Mouse (Mus musculus) layer of hippocampus, postnatal 36 days (tissue): Measurements from ENCODE around the gene Olfr1251. TPM values are rescaled to one million over a fixed set of nuclear protein-coding genes. Genes with fewer than 3 reads are reported as not detected.
"Not testable (repeated sequence)": the region's sequence is repeated elsewhere in the genome, so short reads cannot be mapped to it uniquely, and the experiment has no call there.

ENCODE experiments used
- DNase-seq, 2 experiments: peaks; one replicate each; pipeline ENCODE4 v3.0.0; 2022
- total RNA-seq, 2 experiments: library from RNA; stranded (reverse); gene quantifications; 2 replicates each; pipeline ENCODE4 v1.2.3; 2021

Gene Olfr1251
- not detected for total RNA-seq

GRCm38 (mm10) chr2:89671836-89672235 lies at the start of gene Olfr1251:
Olfr1251 (minus strand) TSS chr2:89671936.
- no peak for DNase-seq

DNA sequence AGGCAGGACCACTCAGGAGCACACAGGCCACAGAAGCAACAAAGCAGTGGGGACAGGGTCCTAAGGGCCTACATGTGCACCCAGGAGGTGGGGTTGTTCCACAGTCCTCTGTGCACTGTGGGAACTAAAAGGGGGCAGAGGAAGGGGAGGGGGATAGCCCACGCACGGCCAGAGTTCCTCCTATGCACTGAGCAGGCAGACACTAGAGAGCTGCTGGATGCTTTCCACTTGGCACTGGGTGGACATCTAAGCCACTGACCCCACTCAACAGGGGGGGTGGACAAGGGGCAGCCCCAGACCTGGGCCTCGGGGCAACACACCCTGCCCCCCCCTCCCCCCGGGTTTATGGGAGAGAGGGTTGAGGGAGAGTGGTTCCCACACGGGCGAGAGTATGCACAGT lies 20.2 kb upstream of the Olfr1251 start:
- no peak for DNase-seq

- DNase-seq = no peak
These were observed 10.4 kb downstream of the Olfr1251 start, which contains the start of gene Olfr1250 for GRCm38 (mm10) chr2:89661367-89661766. Olfr1250 (minus strand) TSS chr2:89661467.

GRCm38 (mm10) chr2:89634883-89635282 lies 36.9 kb downstream of the Olfr1251 start, which contains the start of gene Olfr1249:
Olfr1249 (minus strand) TSS chr2:89634983.
- DNase-seq = no peak

GRCm38 (mm10) chr2:89618145-89618544 lies 53.6 kb downstream of the Olfr1251 start, which contains the start of gene Olfr1248:
Olfr1248 (minus strand) TSS chr2:89618245.
- not testable (repeated sequence) for DNase-seq

Other genes with a start within 250 kb of the Olfr1251 start
- gene Olfr1240, start 228.9 kb downstream of the Olfr1251 start, total RNA-seq = not detected
- gene Olfr1241, start 184.8 kb downstream of the Olfr1251 start, total RNA-seq = not detected
- gene Olfr1242, start 173.6 kb downstream of the Olfr1251 start, total RNA-seq = not detected
- not detected for gene Olfr1243, start 140.4 kb downstream of the Olfr1251 start, total RNA-seq
- gene Olfr1245, start 93.5 kb downstream of the Olfr1251 start, total RNA-seq = not detected
- not detected for gene Olfr1246, start 78.8 kb downstream of the Olfr1251 start, total RNA-seq
- under 1 TPM; 0.08 to 0.10 TPM for gene Olfr1247, start 57.8 kb downstream of the Olfr1251 start, total RNA-seq
- not detected for gene Olfr1248, start 53.7 kb downstream of the Olfr1251 start, total RNA-seq
- gene Olfr1249, start 37.0 kb downstream of the Olfr1251 start, total RNA-seq = not detected
- under 1 TPM in 1 of 2 experiments, not detected in 1; 0.10 TPM for gene Olfr1250, start 10.5 kb downstream of the Olfr1251 start, total RNA-seq
- gene Olfr1252, start 53.1 kb upstream of the Olfr1251 start, total RNA-seq = not detected
- not detected for gene Olfr1253, start 85.2 kb upstream of the Olfr1251 start, total RNA-seq
- gene Olfr1254, start 121.7 kb upstream of the Olfr1251 start, total RNA-seq = not detected
- not detected for gene Olfr1255, start 140.1 kb upstream of the Olfr1251 start, total RNA-seq
- under 1 TPM in 1 of 2 experiments, not detected in 1; 0.05 TPM for gene Olfr1256, start 169.6 kb upstream of the Olfr1251 start, total RNA-seq
- gene Olfr48, start 176.3 kb upstream of the Olfr1251 start, total RNA-seq = not detected
- not detected for gene Olfr1257, start 206.5 kb upstream of the Olfr1251 start, total RNA-seq